Mouse (Mus musculus) left cerebral cortex, postnatal 10 days (tissue): ENCODE data around the gene Zfp280d. TPM values are rescaled to one million over a fixed set of nuclear protein-coding genes. Genes with fewer than 3 reads are reported as not detected.

ENCODE experiments used
- DNase-seq, 2 experiments: peaks; one replicate each; pipeline ENCODE4 v3.0.0; 2021 to 2022; ENCODE audit warnings: low spot score in 2 of 2, mixed read lengths in 1 of 2; ENCODE audit errors: extremely low spot score in 1 of 2
- intact Hi-C: fragments of 180-260 bp; cut with DNase I; formaldehyde crosslinking; loops from one replicate; pipeline ENCODE4 v1.15.1; 2025
- total RNA-seq, 2 experiments: library from RNA; stranded (reverse); gene quantifications; 2 replicates each; pipeline ENCODE4 v1.2.3; 2021

Zfp280d gene
- 10 to 100 TPM; 53.2 to 53.5 TPM for total RNA-seq

DNA sequence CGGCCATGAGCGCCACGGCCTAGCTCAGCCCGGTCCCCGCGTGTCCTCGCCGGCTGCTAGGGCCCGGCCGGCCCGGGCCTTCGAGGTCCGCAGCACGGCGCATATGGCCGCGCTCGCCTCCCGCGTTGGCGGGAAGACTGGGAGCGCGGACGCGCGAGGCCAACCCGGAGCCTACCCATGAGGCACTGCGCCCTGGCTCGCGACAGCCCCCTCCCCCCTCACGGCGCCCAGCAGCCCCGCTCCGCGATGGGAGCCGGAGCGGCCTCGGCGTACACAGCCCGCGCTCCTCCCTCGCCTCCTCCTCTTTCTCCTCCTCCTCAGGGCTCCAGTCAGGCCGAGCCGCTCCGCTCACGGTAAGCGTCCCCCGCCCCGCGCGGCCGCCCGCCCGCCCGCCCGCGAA lies at the start of gene Zfp280d:
Zfp280d (plus strand) TSS at position 184 of the 400 bp plus-strand sequence.
- peak; percentile 85 to 96 for DNase-seq
- intact Hi-C loops = loop anchor here (10.0 kb wide), 1 partner anchor 160 kb away; the partner anchor contains the start of gene Tcf12

GRCm38 (mm10) chr9:72226536-72226935 lies 48.1 kb upstream of the Zfp280d start:
- intact Hi-C loops = no loop called here
- no peak for DNase-seq

GRCm38 (mm10) chr9:72252656-72253055 lies 22.0 kb upstream of the Zfp280d start:
- no peak for DNase-seq
- intact Hi-C loops = no loop called here

GRCm38 (mm10) chr9:72255227-72255626 lies 19.4 kb upstream of the Zfp280d start:
- DNase-seq = no peak
- intact Hi-C loops = no loop called here

DNA sequence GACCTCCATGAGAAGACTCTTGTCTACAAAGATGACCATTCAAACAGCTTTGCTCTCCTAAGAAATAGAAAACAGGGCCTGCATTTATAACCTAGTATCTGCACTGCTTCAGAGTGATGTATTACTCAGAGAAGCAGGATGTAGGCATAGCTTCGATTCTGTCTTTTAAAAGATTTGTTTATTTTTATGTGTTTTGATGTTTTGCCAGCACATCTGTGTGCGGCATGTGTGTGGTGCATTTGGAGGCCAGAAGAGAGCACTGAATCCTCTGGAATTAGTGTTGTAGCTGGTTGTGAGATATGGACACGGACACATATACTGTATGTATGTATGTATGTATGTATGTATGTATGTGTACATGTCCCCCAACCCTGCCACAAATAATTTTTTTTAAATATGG lies 18.0 kb upstream of the Zfp280d start:
- DNase-seq = no peak

GRCm38 (mm10) chr9:72260337-72260736 lies 14.3 kb upstream of the Zfp280d start:
- DNase-seq = no peak
- intact Hi-C loops = no loop called here

More for the DNA sequence above, 18.0 kb upstream of the Zfp280d start:
- intact Hi-C loops = no loop called here

GRCm38 (mm10) chr9:72264859-72265258 lies 9.8 kb upstream of the Zfp280d start:
- intact Hi-C loops = no loop called here
- no peak for DNase-seq

DNA sequence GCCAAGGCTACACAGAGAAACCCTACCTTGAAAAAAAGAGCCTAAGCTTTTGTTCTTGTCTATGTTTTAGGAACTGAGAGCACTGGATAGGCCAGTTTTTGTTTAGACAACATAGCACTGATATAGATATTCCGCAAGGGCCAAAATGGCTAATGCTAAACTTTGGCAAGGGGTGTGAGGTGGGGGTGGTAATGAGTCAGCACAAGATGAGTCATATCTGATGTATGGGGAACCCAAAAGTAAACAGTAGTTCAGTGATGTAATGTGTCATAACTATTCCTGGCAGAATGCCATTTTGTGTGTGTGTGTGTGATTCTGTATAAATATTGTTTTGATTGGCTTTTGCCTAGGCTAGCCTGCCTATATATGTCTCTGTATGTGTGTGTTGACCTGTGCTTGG lies 4.5 kb upstream of the Zfp280d start:
- intact Hi-C loops = loop anchor here (10.0 kb wide), 1 partner anchor 155 kb away; the partner anchor contains the start of gene Tcf12
- DNase-seq = no peak

- DNase-seq = no peak
- intact Hi-C loops = loop anchor here (10.0 kb wide), 1 partner anchor 159 kb away; the partner anchor contains the start of gene Tcf12
Observed at GRCm38 (mm10) chr9:72273646-72274410, 832 bp upstream of the Zfp280d start.

DNA sequence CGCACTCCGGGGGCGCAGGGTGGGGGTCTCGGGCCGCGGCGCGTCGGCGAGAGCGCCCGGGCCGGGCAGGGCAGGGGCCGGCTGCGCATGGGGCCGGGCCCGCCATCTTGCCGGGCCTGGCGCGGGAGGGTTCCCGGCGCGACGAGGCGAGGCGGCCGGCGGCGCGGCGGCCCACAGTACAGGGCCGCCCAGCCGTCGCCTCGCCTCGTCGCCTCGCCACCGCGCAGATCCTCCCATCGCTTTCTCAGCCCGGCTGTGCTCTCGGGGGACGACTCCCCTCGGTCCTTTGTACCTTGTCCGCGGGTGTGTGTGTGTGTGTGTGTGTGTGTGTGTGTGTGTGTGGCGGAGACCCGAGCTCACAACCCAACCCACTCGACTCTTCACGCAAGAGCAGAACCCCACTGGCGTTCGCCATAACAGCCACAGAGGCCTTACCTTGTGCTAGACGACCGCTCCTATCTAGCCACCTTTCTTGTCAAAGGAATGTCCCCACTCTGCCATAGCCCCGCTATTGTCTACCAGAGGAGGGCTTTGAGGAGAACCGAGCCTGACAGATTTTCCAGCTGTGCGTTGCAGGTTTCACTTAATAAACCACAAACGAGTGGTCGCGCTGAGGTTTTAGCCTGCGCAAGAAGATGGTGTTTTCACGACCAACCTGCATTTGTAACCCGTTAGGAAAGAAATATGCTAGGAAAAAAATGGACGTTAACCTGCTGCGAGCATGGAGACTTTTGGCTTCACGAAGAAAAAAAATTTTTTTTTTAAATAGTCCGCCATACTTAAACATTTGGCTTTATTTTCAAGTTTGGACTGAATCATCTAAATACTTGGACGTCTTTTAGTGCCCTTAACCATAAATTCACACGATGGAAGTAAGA lies 680 bp downstream of the Zfp280d start:
- intact Hi-C loops = loop anchor here (10.0 kb wide), 1 partner anchor 161 kb away; the partner anchor contains the start of gene Tcf12
- peak; percentile 29 to 68 for DNase-seq

DNA sequence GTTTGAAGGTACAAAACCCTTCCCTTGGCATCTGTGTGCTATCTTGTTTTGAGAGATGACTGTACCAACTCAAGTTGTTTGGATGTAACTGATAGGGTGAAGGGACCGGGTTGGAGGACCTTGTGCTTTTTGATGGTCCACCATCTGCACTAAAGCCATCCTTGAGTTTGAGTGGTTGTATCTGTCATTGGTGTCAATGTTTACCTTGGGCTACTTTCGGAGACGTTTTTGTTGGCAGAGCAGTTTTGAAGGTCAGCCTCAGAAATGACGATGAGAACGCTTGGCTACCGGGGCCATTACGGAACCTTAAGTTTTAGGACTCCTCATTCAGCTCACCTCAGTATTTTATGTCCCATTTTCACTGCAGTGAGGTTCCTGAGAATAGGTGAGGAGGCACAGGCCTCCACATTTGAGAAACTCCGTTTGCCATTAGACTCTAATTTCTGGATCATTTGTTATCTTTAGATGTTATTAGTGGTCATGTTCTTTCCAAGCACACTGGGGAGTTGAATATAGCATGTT lies 1.4 kb downstream of the Zfp280d start:
- intact Hi-C loops = loop anchor here (10.0 kb wide), 1 partner anchor 161 kb away; the partner anchor contains the start of gene Tcf12
- DNase-seq = no peak

- intact Hi-C loops = loop anchor here (10.0 kb wide), 1 partner anchor 162 kb away; the partner anchor contains the start of gene Tcf12
- DNase-seq = no peak
Observed at GRCm38 (mm10) chr9:72276941-72277340, 2.3 kb downstream of the Zfp280d start.

DNA sequence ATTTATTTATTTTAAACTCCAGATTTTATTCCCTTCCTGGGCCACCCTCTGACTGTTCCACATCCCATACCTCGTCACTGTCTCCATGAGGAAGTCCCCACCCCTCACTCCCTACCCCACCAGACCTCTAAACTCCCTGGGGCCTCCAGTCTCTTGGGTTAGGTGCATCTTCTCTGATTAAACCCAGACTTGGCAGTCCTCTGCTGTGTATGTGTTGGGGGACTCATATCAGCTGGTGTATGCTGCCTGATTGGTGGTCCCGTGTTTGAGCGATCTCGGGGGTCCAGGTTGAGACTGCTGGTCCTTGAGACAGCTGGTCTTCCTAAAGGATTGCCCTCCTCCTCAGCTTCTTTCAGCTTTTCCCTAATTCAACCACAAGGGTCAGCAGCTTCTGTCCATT lies 5.3 kb downstream of the Zfp280d start:
- intact Hi-C loops = loop anchor here (10.0 kb wide), 1 partner anchor 165 kb away; the partner anchor contains the start of gene Tcf12

GRCm38 (mm10) chr9:72287696-72288095 lies 13.0 kb downstream of the Zfp280d start:
- DNase-seq = no peak
- intact Hi-C loops = no loop called here

More for the DNA sequence above, 5.3 kb downstream of the Zfp280d start:
- no peak for DNase-seq

- intact Hi-C loops = no loop called here
- no peak for DNase-seq
Observed at GRCm38 (mm10) chr9:72288210-72288609, 13.6 kb downstream of the Zfp280d start.

DNA sequence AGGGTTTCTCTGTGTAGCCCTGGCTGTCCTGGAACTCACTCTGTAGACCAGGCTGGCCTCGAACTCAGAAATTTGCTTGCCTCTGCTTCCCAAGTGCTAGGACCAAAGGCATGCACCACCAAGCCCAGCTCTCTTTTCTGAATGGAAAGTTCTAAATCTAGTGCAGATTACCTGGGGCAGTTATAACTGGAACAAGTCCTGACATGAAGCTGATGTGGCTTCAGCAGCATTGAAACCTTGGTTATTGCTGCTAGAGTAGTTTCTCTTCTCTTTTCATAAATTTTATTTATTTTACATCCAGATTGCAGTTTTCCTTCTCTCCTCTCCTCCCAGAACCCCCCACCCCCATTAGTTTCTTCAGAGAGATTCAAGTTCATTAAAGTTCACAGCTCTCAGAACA lies 14.4 kb downstream of the Zfp280d start:
- DNase-seq = no peak
- intact Hi-C loops = no loop called here

- intact Hi-C loops = no loop called here
- DNase-seq = no peak
Observed at GRCm38 (mm10) chr9:72294076-72294475, 19.4 kb downstream of the Zfp280d start.

DNA sequence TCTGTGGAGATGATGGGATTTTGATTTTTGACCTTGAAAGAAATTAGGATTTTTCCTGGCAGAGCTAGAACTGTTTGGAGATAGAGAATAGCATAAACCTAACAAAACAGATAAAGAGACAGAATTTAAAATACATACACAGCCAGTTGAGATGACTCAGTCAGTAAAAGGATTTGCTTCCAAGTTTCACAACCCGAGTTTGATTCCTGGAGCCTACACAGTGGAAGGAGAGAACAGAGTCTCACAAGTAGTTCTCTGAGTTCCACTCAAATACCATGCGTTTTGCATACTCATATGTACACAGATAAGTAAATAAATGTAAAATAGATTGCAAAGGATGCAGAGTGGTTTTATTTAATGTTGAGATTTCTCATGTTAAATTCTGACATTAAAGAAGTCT lies 35.1 kb downstream of the Zfp280d start:
- no peak for DNase-seq
- intact Hi-C loops = no loop called here

GRCm38 (mm10) chr9:72333221-72333620 lies 58.6 kb downstream of the Zfp280d start:
- intact Hi-C loops = no loop called here
- DNase-seq = no peak
